Mouse (Mus musculus): ENCODE results near the gene Mt1.
A peak's percentile ranks its signal among the peaks of the same experiment; 100 is the strongest.

The Mt1 gene

DNA sequence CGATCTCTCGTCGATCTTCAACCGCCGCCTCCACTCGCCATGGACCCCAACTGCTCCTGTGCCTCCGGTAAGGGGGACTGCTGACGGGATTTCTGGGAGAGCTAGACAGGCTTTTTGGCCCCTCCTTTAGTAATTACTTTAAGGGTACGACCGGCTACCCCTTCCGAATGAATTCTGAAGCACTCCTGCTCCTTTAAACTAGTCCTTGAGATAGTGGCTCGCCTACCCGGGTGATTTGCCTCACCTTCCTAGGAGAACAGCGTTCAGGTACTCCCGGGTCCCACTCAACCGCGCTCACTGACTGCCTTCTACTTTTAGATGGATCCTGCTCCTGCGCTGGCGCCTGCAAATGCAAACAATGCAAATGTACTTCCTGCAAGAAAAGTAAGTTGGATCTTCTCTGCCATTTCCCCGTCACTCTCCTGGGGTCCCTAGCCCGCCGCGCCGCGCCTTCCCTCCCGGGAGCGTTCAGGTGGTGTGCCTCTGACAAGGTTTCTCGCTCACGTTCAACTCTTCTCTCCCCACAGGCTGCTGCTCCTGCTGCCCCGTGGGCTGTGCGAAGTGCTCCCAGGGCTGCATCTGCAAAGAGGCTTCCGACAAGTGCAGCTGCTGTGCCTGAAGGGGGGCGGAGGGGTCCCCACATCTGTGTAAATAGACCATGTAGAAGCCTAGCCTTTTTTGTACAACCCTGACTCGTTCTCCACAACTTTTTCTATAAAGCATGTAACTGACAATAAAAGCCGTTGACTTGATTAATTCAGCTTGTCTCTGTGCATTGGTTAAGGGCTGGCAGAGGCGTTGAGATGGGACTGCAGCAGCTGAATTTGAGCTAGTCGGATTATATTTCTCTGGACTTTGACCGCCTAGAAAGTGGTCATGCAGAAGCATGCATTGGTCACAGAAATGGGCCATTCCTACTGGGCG lies 5.8 kb upstream of the Mt1 start:
- DNase-seq (ENCODE audit: low read depth, low spot score): peak; percentile 59

DNA sequence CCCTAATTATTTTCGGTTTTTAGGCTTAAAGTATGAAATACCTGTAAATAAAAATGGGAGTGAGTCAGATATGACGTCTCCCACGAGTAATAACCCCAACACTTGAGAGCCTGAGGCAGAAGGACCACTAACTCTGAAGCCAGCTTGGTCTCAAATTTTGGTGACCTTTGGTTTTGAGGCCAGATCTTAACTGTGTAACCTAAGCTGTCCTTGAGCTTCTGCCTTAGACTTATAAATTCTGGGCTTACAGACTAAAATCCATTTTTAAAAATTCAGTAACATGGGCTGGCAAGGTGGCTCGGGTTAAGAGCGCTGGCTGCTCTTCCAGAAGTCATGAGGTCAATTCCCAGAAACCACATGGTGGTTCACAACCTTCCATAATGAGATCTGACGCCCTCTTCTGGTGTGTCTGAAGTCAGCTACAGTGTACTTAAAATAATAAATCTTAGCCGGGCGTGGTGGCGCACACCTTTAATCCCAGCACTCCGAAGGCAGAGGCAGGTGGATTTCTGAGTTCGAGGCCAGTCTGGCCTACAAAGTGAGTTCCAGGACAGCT lies 5.0 kb upstream of the Mt1 start:
- no peak for DNase-seq (ENCODE audit: low read depth, low spot score)

DNA sequence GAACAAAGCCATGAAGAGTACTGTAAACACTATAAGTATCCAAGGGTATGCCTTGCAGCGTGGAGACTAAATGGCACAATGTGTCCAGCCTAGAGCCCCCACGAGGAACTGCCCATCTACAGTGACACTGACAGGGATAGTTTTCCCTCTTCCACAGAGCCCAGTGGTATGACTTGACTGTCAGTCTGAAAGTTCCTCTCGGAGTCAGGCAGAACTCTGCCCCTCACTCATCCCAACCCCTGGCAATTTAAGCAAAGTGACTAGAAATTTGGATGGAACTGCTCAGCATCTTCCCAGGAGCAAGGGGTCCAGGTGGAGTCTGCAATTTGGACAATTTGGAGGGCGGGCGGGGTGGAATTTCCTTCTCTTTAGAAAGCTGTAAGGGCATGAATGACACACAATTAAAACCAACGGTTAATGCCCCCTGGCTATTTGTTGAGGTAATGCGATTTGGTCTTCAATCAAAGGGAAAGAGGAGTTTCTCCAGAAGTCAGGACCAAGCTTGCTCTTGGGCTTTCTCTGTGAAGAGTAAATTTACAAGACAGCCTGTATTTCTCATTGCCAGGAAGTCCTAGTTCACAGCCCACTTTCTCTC lies 4.2 kb upstream of the Mt1 start:
- DNase-seq (ENCODE audit: low read depth, low spot score): peak; percentile 89

DNA sequence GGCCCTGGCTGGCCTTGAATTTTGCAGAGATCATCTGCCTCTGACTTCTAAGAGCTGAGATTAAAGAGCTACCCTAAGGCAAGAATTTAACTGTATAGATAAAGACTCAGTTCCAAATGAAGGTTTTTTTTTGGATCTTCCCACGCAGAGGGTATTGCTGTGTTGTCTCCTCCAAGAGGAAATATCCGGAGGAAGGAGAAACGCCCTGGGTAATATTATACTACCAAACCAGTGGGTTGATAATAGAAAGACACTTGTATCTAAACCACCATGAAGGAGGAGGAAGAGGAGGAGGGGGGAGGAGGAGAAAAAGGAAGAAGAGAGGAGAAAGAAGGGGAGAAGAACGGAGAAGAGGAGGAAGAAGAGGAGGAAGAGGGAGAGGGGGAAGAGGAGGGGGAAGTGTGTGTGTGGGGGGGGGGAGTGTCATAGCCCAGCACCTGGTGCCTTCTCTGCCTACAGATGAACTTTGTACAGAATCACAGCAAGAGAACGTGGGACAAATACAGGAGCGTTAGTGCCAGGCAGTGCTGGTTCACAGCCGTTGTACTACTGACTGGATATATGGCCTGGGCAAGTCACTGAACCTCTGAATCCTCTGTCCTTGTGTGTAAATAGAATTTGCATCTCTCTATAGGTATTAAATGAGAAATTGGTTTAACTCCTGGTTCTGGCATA lies 1.0 kb upstream of the Mt1 start:
- DNase-seq (ENCODE audit: low read depth, low spot score): no peak

DNA sequence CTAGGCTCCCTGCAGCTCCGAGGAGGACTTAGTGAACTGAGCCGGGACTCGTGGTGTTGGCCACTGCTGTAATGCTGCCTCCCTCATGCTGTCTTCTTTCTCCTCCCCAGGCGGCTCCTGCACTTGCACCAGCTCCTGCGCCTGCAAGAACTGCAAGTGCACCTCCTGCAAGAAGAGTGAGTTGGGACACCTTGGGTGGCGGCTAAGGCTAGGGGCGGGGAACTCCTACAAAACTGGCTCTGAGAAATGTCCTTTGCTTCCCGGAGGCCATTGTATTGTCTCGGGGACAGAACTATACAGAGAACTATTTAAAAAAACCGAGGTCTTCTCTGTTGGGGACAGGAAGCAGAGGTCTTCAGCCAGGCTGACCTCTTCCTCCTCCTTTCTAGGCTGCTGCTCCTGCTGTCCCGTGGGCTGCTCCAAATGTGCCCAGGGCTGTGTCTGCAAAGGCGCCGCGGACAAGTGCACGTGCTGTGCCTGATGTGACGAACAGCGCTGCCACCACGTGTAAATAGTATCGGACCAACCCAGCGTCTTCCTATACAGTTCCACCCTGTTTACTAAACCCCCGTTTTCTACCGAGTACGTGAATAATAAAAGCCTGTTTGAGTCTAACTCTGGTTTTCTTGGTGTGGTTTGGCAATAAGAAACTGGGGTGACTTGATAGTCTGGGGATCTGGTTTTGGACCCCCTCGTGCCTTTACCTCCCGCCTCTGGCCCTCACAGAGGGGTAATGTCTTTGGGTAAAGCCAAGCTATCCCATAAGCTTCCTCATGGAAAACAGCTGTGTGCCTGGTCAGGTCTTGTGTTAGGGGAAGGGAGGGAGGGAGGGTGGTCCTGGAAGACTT lies 1.1 kb downstream of the Mt1 start:
- DNase-seq (ENCODE audit: low read depth, low spot score): no peak

DNA sequence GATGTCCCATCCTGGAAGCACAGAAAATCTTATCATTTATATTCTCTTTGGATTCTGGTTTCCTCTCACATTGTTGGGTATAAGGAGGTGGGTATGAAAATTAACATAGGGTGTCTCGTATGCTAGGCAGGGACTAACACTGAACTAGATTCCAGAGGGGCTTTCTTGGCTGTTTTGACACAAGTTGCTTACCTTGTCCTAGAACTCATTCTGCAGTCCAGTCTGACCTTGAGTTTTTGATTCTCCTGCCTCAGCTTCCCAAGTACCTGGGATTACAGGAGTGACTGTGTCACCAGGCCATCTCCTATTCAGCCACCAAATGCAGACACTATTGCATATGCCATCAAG lies 1.7 kb downstream of the Mt1 start:
- no peak for DNase-seq (ENCODE audit: low read depth, low spot score)

DNA sequence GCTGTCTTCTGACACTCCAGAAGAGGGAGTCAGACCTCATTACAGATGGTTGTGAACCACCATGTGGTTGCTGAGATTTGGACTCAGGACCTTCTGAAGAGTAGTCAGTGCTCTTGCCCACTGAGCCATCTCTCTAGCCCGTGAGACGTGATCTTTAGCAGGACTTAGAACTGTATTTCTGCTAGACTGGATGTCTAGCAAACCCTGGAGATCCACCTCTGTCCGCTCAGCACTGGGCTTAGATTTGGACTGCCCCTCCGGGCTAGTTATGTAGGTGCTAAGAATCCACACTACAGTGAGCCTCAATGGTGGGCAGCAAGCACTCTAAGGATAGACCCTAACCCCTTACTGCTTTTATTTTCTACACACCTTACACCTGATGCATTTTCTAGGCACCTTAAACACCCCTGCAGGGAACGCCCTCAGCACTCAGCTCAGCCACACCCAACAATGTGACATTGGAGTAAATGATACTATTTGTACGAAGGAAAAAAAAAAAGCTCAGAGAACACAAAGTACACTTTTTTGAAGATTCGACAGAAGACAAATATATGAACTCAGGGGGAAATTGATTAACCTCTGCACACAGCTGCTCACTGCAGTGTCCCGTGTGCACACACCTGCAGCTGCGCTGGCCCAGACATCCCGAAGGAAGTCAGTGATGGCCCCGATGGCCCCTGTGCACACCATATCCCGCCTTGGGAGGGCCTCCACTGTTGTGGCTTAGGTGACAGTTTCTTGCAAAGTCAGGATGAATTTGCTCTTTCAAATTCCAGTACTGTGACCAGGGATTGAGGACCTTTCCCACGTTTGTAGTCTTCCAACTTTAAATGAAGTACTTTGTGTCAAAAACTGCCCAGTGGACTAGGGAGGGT lies 3.4 kb downstream of the Mt1 start:
- DNase-seq (ENCODE audit: low read depth, low spot score): no peak

DNA sequence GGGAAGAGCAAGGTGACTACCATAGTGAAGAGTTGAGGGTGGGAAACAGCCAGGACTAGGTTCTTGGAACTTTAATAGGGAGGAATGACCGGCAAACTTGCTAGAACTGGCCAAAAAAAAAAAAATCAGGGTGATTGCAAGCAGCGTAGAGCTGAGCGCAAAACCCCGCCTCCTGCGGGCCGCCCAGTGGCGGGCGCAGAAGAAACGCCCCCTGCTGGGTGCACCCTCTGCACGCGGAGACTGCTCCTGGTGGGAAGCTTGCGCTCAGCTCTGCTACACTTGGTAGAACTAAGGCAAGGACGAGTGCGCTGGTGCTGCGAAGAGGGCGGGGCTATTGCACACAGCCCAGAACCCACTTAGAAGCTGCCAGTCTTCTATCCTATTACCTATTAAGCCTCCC lies 4.2 kb downstream of the Mt1 start:
- peak; percentile 95 for DNase-seq (ENCODE audit: low read depth, low spot score)

DNA sequence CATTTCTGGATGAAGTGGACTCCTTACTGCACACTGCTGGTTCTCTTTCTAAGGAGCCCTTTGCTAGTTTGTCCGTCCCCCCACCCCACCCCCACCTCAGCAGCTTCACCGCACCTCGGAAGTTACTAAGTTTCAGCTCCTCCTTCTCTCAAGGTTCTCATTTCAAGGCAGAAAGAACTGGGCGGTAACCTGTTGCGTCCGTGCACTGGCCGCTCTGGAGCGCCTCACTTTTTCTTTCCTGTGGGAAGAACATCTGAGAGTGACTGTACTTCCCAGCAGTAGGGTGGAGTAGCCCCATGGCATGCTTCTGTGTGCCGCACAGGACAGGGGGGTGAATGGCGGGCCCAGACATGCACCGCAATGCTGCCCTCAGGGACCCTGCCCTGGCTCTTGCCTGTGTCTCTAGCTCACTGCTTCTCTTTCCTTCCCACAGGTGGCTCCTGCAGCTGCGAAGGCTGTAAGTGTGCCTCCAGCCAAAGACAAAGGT lies 5.5 kb downstream of the Mt1 start:
- peak; percentile 73 for DNase-seq (ENCODE audit: low read depth, low spot score)

DNA sequence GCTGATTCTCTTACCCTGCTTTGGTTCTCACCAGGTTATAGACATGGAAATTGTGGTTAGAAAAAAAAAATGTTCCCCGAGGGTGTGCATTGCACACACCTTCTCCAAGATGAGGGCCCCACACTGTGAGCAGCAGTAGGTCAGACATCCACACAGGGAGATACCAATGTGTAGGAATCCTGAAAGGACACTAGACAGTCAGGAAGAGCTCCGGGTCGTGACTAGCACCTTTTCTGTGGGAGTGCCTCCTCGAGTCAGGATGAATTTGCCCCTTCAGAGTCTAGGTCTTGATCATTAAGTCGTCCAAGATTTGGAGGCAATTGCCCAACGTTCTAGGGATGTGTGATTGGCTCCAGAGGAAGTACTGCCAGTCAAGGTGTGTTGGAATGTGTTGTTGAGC lies 6.9 kb downstream of the Mt1 start:
- DNase-seq (ENCODE audit: low read depth, low spot score): no peak

DNA sequence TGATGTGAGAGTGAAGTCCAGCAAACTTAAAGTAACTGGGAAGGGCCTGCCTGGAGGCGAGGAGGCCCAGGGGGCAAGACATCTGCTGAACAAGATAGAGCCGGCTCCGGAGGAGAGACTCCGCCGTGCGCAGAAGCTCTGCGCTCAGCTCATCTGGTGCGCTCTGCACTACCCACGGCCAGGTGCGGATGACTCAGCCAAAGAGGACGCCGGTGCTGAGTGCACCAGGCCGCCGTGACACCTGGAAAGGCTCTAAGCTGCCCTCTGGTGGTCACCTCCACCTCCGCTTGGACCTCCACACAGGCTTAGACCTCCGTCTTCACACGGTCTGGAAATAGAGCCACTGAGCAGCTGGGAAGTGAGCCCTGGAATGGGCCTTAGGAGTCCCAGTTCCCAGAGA lies 7.7 kb downstream of the Mt1 start:
- peak; percentile 96 for DNase-seq (ENCODE audit: low read depth, low spot score)

DNA sequence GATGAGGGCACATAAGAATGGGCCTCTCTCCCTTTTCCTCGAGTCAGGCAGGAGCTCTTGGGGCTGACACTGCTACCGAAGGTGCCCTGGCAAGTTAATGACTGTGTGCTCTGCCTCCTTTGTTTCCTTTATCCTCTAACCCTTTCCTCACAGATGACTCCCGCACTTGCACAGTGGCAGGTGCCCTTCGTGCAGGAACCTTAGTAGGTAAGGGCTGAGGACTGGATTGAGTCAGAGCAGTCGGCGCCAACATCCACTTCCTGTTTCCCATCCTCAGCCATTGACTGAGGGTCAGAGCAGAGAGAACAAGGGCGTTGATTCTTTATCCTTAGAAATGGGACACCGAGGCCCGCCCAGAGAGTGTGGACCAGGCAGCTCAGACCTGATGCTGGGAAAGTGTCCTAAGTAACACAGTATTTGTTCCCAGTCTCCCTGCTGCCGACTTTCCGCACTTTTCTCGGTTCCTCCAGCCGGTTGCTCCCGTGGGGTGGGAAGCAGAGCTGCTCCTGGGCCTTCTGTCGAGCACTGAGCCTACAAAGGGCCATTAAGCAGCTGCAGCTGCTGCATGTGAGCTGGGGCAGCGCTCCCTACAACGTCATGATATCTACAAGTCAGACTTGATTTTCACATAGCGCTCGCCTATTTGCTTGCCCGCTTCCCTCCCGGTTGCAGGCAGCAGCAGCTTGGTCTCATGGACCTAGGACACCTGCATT lies 8.6 kb downstream of the Mt1 start:
- DNase-seq (ENCODE audit: low read depth, low spot score): peak; percentile 69

DNA sequence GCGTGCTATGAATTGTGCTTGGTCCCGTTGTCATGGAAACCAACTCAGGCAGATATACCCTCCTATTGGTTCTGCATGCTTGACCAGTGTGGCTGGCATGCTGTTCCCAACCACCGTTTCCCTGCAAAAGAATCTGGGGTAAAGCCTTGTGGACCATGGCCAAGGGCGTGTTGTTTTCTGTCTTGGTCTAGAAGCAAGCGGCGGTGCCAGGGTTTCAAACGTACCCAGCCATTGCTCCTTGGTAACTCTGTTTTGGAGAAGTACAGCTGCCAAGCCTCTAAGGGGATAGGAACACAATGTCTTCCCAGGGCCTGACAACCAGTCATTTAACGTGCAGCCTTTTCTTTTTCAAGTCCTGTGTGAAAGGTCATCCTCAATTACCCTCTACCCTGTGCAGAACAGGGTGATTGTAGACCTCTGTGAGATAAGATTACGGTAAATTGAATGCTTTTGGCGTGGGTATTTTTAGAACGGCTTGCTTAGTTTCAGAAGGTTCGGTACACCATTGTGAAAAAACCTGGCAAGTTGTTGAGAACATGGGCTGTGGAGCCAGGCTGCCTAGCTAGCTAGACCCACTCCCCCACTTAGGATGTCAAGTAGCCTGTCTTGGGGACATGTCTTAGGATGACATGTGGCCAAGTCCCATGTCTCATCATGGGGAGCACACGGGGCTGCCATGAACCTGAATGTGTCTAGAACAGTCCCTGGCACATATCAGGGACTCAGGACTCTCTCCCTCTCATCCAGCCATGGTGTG lies 10.6 kb downstream of the Mt1 start:
- DNase-seq (ENCODE audit: low read depth, low spot score): no peak

DNA sequence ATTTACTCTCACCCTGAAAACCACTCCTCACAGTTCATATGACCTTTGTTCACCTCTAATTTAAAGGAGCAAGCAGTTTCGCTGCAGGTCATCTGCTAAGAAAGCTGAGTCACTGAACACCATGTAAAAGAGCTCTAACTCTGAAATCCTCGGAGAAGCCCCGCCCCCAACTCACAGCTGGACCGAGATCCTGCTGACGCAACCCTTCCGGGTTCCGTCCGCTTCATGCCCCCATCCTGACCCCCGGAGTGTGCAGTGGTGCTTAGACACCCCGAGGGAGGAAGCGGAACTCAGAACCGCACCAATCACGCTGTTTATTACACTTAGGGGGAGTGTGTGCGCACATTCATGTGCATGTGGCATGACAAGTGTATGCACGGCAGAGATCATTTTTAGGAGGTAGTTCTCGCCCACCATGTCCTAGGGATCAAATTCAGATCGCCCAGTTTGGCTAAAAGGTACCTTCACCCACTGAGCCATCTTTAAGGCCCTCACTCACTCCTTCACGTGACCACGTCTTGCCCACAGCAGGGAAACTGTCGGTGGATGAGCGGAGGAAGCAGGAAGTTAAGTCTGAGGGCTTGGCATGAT lies 12.3 kb downstream of the Mt1 start:
- DNase-seq (ENCODE audit: low read depth, low spot score): peak; percentile 97

DNA sequence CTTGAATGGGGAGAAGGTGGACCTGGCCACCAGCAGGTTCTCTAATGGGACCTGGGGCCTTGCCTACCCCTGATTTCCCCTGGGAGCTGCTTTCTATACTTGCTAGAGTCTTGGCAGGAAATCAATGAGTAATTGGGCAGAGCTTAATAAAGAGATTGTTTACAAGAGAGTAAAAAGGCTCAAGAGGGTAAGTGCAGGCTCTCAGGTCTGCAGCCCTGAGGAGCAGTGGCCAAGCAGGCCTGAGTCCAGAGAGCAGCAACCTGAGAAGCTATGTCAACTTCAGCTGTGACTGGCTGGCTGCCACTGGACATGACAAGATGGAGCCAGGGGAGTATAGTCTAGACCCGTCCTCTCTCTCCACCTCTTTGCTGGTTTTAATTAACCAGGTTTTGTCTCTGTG lies 14.0 kb downstream of the Mt1 start:
- no peak for DNase-seq (ENCODE audit: low read depth, low spot score)

DNA sequence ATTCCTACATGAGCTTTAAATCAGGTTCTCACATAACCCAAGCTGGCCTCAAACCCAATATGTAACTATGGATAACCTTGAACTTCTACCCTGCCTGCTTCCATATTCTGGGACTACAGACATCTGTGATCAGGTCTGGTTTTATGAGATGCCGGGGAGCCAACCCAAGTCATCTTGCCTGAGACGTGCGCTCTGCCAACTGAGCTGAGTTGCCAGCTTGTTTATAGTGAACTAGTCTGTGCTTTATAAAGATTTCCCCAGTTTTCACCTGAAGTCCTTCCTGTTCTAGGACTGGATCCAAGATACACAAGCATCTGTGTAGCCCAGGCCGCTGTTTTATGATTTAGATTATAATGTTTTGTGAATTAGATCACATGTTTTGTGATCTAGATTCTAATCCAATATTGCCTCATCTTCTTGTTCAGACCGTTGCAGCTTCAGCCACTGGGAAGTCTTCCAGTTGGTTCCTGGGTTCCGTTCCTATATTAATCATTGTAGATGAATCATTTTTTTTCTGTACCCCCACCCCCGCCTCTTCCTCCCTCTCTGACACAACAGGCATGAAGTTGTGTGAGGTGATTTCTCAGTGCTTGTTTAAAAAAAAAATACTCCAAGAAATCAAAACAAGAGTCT lies 15.8 kb downstream of the Mt1 start:
- no peak for DNase-seq (ENCODE audit: low read depth, low spot score)

DNA sequence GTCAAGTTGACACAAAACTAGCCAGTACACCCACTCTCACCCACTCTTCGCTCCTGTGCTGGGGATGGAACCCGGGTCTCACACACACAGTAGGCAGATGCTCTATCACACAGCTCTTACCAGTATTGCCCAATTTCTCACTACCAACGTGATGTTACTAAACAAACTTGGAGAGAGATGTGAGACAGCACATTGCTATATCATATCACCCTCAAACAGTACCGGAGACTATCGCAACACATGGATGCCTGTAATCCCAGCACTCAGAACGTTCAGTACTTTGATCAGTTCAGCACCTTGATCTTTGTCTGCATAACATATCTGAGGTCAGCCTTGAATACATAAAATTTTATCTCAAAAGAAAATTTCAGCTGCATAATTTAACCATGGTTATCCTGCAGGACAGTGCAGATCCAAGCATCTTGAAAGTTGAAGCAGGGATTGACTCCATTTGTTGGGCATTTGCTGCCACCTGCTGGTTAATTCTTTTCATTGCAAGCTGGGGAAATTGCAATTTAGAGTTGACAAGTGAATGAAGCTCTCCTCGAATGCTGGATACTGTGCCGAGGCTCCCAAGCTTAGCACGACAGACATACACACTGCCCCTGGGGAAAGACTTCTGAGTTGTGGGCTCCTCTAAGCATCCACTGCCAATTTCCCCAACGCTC lies 20.5 kb downstream of the Mt1 start:
- peak; percentile 85 for DNase-seq (ENCODE audit: low read depth, low spot score)

DNA sequence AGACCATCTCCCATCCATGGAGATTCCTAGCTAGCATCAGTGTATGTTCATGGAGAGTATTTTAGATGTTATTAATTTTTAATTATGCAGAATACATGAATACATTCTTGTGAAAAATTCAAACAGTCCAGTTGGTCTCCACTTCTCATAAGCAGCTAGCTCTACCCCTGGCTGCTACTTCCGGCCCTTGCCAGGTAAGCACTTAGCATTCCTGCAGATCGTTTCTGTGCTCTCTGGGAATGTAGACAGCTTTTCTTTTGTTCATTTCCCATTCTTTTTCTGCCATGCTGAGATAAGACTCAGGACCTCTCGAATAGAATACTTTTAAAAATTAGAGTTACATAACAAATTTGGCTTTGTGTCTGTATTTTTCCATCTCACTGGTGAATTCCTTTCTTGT lies 25.2 kb downstream of the Mt1 start:
- no peak for DNase-seq (ENCODE audit: low read depth, low spot score)

All from ES-CJ7 (cell line).